Mouse (Mus musculus) small intestine, adult 10 weeks (tissue): ENCODE data around the gene 4921507P07Rik. TPM values are rescaled to one million over a fixed set of nuclear protein-coding genes. Genes with fewer than 3 reads are reported as not detected.

Experiments used
- polyA plus RNA-seq: library from polyadenylated mRNA; stranded (reverse); fragments of 350-450 nt; fragmentation: Illumina TruSeq; extraction: RNeasy Lipid Tissue Mini Kit (QIAGEN cat#74804); gene quantifications from one replicate; pipeline ENCODE4 v1.2.3, GENCODE M21; 2014; ENCODE audit warnings: low replicate concordance

4921507P07Rik gene
- 1.6 TPM for polyA plus RNA-seq

DNA sequence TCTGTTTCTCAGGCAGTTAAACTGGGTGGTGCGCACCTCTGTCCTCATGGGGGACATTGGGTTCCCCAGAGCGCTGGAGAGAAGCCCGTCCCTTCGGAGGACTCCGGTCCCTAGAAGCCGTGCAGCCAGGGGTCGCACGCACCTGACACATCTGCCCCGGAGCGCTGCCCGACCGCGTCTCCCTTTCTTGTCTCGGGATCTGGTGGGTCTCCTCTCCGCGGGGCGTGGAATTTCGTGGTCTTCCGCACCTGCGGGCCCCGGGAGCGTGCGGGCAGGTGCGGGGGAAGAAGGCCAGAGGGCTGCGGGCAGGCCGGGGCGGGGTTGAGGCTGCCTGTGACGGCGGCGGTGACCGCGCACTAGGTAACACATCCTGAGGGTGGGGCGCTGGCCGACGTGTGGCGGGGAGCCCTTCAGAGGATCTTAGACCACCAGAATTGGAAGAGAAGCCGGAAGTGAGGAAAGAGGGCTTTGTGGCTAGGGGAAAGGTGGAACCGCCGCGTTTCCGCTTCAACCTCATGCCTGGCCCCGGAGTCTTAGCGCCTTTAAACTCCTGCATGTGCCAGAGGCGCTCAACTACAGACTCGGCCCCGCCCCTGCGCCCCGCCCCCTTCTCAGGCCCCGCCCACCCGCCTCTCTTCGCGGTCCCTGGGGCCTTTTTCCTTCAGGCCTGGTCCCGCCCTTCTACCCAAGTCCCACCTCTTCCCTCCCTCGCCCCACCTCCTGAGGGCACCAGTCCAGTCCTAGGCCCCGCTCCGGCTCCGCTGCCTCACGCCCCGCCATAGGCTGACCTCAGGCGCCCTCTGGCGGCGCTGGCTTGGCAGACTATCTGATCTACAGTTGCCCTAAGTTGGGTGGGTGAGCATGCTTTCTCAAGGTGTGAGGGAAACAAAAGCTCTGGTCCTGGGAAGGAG, at the start of gene 4921507P07Rik:
Gene 4921507P07Rik, minus strand, starts transcription at position 332 of the 911 bp plus-strand sequence.

DNA sequence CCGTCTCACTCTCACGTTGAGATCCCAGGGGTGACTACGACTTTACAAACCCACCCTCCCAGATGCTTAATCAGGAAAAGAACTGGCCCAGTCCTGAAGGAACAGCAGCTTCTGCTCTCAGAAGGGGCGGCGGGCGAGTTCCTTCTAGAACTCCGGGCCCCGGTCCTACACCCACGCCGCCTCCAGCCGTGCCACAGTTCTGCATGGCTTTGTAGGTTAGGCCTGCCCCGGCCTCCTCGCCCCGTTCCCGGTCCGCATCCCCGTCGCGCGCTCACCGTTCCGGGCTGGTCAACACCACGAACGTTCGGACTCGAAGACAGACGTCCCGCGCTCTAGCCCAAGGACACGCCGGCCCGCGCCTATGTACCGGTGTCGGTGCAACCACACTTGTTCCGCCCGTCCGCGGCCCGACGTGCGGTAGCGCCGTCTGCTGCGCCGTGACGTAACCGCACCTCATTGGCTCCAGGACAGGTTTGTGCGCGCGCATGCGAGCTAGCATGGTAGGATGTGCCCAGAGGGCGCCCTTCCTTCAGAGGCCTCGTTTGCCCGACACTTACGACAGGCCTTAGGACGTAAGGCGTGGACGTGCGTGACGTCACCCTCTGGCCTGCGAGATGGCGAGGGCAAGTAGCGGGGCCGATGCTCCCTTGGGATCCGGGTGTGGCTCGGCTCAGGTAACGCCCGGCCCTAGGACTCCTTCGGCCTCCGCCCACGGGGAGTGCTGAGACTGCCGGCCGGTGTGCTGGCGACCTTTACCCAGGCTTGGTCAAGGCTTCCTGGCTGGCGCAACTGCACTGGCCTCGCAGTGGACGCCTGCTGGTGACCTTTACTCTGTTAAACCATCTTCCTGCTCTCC, 30.1 kb downstream of the 4921507P07Rik start, which contains the start of gene Cycs:
Gene Cycs, minus strand, starts transcription at position 398 of the 856 bp plus-strand sequence.

Other genes starting within 250 kb of the 4921507P07Rik start
- 39.9 TPM for gene Osbpl3, start 140.4 kb downstream of the 4921507P07Rik start, polyA plus RNA-seq
- gene Cycs, start 30.1 kb downstream of the 4921507P07Rik start, polyA plus RNA-seq: 855 TPM
- gene Npvf, start 57.8 kb upstream of the 4921507P07Rik start, polyA plus RNA-seq: not detected